Comparison of ENCODE assay signal across 25 mouse cellular contexts in genomic region chr5:44261172-44261571, GRCm38 (mm10).
"Had no signal": no experiment of that assay in that cellular context is flagged by ENCODE, and none has a peak within 500 bp of the region (broad histone marks: within the 10 kb centered on the region; RNA-seq: fewer than 3 reads in every experiment).

No protein-coding gene starts in this region.

- H3K4me1 ChIP-seq: heart, embryonic 13.5 days; heart, embryonic 15.5 days; hindbrain, embryonic 13.5 days; hindbrain, embryonic 15.5 days; limb, embryonic 13.5 days; limb, embryonic 15.5 days had no signal

- H3K9ac ChIP-seq: forebrain, postnatal 0 days; heart, embryonic 13.5 days; heart, embryonic 15.5 days; hindbrain, embryonic 13.5 days; hindbrain, embryonic 15.5 days; kidney, embryonic 15.5 days; limb, embryonic 13.5 days; limb, embryonic 15.5 days had no signal

- DNase-seq: forebrain, postnatal 0 days; gastrocnemius, postnatal 14 days; gastrocnemius, postnatal 36 days; heart, adult 2 months; heart, postnatal 14 days; heart, postnatal 36 days; kidney, adult 11 months; kidney, adult 2 months; kidney, adult 9 months; kidney, postnatal 14 days; kidney, postnatal 36 days; left cerebral cortex, postnatal 4 days had no signal

- ATAC-seq: forebrain, postnatal 0 days; hindbrain, postnatal 0 days; intestine, embryonic 16.5 days had no signal

- H3K4me3 ChIP-seq: heart, adult 2 months; heart, embryonic 13.5 days; heart, embryonic 15.5 days; hindbrain, embryonic 13.5 days; hindbrain, embryonic 15.5 days; kidney, embryonic 15.5 days; layer of hippocampus, adult 2 months; left cerebral cortex, adult 2 months; limb, embryonic 13.5 days; limb, embryonic 15.5 days had no signal

- H3K27ac ChIP-seq: heart, adult 2 months; heart, embryonic 13.5 days; heart, embryonic 15.5 days; hindbrain, embryonic 13.5 days; hindbrain, embryonic 15.5 days; hindbrain, postnatal 0 days; kidney, embryonic 15.5 days; kidney, postnatal 0 days; layer of hippocampus, adult 2 months; left cerebral cortex, adult 2 months; limb, embryonic 13.5 days; limb, embryonic 15.5 days had no signal

- H3K9me3 ChIP-seq: heart, embryonic 13.5 days; heart, embryonic 15.5 days; hindbrain, embryonic 13.5 days; hindbrain, embryonic 15.5 days; kidney, embryonic 15.5 days; limb, embryonic 13.5 days; limb, embryonic 15.5 days had no signal

- H3K27me3 ChIP-seq: heart, embryonic 13.5 days; heart, embryonic 15.5 days; hindbrain, embryonic 13.5 days; hindbrain, embryonic 15.5 days; kidney, embryonic 15.5 days; limb, embryonic 13.5 days; limb, embryonic 15.5 days had no signal

- H3K36me3 ChIP-seq: heart, embryonic 13.5 days; heart, embryonic 15.5 days; hindbrain, embryonic 13.5 days; hindbrain, embryonic 15.5 days; kidney, embryonic 15.5 days; limb, embryonic 13.5 days; limb, embryonic 15.5 days had no signal

- H3K4me2 ChIP-seq: heart, embryonic 11.5 days; heart, embryonic 13.5 days; heart, embryonic 15.5 days; hindbrain, embryonic 13.5 days; hindbrain, embryonic 15.5 days; kidney, embryonic 15.5 days; limb, embryonic 13.5 days; limb, embryonic 15.5 days had no signal
